28 mouse cellular contexts compared by ENCODE assay signal in the genomic region with DNA sequence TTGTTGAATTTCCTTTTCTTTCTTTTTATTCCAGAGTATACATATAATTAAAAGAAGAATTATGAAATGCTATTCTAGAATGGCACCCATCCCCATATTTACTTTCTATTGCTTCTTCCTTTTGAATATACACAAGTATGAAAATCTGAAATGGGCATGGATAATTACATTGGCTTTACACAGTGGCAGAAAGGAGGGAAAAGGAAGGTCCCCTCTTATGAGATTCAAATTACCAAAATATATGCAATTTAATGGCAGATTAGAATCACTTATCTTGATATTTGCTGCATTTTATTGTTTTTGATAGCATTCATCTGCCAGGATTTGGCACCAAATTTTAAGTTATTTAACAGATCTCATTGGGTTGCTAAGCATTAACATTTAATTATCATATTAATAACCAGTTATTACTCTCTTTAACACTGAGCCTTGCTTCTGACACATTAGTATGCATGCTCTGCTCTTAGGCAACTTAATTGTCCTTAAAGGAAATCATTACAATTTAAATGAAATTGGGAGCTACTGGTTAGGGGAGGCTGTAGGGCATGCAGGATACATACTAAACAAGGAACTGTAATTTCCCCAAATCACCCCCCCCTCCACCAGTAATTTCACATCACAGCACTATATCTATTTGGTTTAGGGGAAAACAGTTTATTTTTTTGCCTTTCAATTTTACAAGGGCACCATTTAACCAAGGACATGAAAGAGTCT.
DNase-seq lines count a peak whose midpoint lies in the region; ATAC-seq and TF ChIP-seq lines count a peak whose summit lies in the region.
"Had no signal": no experiment of that assay in that cellular context is flagged by ENCODE, and none has a peak within 500 bp of the region (broad histone marks: within the 10 kb centered on the region; RNA-seq: fewer than 3 reads in every experiment).

No protein-coding gene starts in this region.

- intact Hi-C loops in left cerebral cortex, postnatal 4 days (cut with DNase I) = no loop called here

- H3K9ac ChIP-seq in midbrain, embryonic 13.5 days (replicated peaks) = no peak overlapping the region
- no peak overlapping the region for H3K9ac ChIP-seq in midbrain, postnatal 0 days (replicated peaks; ENCODE audit: low read length, poor library complexity, severe bottlenecking)
- no peak overlapping the region for H3K9ac ChIP-seq in forebrain, embryonic 15.5 days (replicated peaks)
- no peak overlapping the region for H3K9ac ChIP-seq in hindbrain, embryonic 15.5 days
- H3K9ac ChIP-seq in neural tube, embryonic 14.5 days (replicated peaks; ENCODE audit: low read depth, low read length) = no peak overlapping the region
- no peak overlapping the region for H3K9ac ChIP-seq in stomach, postnatal 0 days (ENCODE audit: low read length)
- H3K9ac ChIP-seq: heart, embryonic 12.5 days; liver, embryonic 15.5 days; lung, embryonic 15.5 days had no signal

- no peaks in the 10 kb centered on the region for H3K9me3 ChIP-seq in midbrain, embryonic 13.5 days
- H3K9me3 ChIP-seq in midbrain, postnatal 0 days (ENCODE audit: low read length) = no peaks in the 10 kb centered on the region
- no peaks in the 10 kb centered on the region for H3K9me3 ChIP-seq in forebrain, embryonic 15.5 days
- H3K9me3 ChIP-seq in hindbrain, embryonic 15.5 days = no peaks in the 10 kb centered on the region
- H3K9me3 ChIP-seq in neural tube, embryonic 14.5 days (ENCODE audit: control insufficient read depth, low read length) = no peaks in the 10 kb centered on the region
- H3K9me3 ChIP-seq in stomach, postnatal 0 days (ENCODE audit: control insufficient read depth, low read length) = no peaks in the 10 kb centered on the region
- H3K9me3 ChIP-seq: embryonic facial prominence, embryonic 10.5 days; heart, embryonic 12.5 days; limb, embryonic 10.5 days; liver, embryonic 15.5 days; lung, embryonic 15.5 days had no signal

- TF ChIP-seq EP300 in stomach, postnatal 0 days (optimal IDR thresholded peaks at IDR 0.05) = no peak

- peak; percentile 82 for ATAC-seq in midbrain, embryonic 13.5 days
- no peak for ATAC-seq in midbrain, postnatal 0 days (ENCODE audit: low FRiP score)
- peak; percentile 92 for ATAC-seq in forebrain, embryonic 15.5 days (replicated peaks)
- peak; percentile 76; the same call in 1 of the 2 replicates for ATAC-seq in hindbrain, embryonic 15.5 days (ENCODE audit: low FRiP score, low read depth)
- peak; percentile 93 for ATAC-seq in neural tube, embryonic 14.5 days (ENCODE audit: low read depth)
- no peak for ATAC-seq in stomach, postnatal 0 days (ENCODE audit: low FRiP score, low TSS enrichment)
- ATAC-seq: Patski had no signal

- no peak overlapping the region for H3K4me3 ChIP-seq in midbrain, embryonic 13.5 days (replicated peaks)
- H3K4me3 ChIP-seq in midbrain, postnatal 0 days (ENCODE audit: low read depth, low read length) = no peak overlapping the region
- no peak overlapping the region for H3K4me3 ChIP-seq in forebrain, embryonic 15.5 days
- H3K4me3 ChIP-seq in hindbrain, embryonic 15.5 days = no peak overlapping the region
- no peak overlapping the region for H3K4me3 ChIP-seq in neural tube, embryonic 14.5 days (ENCODE audit: low read depth, low read length)
- H3K4me3 ChIP-seq in stomach, postnatal 0 days (ENCODE audit: low read depth, low read length) = no peak overlapping the region
- H3K4me3 ChIP-seq: embryonic facial prominence, embryonic 10.5 days; heart, embryonic 12.5 days; limb, embryonic 10.5 days; liver, embryonic 15.5 days; lung, embryonic 15.5 days; myocyte had no signal

- DNase-seq in midbrain, postnatal 0 days (ENCODE audit: low spot score) = no peak
- DNase-seq in left cerebral cortex, postnatal 4 days = no peak
- no peak for DNase-seq in stomach, postnatal 0 days (ENCODE audit: low spot score)
- DNase-seq: adrenal gland, postnatal 36 days; B cell, adult 2 months; cerebellum, adult 9-11 months; gastrocnemius, postnatal 14 days; heart, adult 11 months; heart, postnatal 10 days; kidney, adult 18-20 months; liver; lung, postnatal 4 days; right cerebral cortex, postnatal 25 days; thymus, postnatal 25 days had no signal

- H3K4me2 ChIP-seq in midbrain, embryonic 13.5 days (replicated peaks) = no peak overlapping the region
- no peak overlapping the region for H3K4me2 ChIP-seq in midbrain, postnatal 0 days (ENCODE audit: low read depth, low read length, poor library complexity, severe bottlenecking)
- H3K4me2 ChIP-seq in forebrain, embryonic 15.5 days (replicated peaks) = no peak overlapping the region
- no peak overlapping the region for H3K4me2 ChIP-seq in hindbrain, embryonic 15.5 days
- H3K4me2 ChIP-seq in neural tube, embryonic 14.5 days (ENCODE audit: low read depth, low read length) = no peak overlapping the region
- no peak overlapping the region for H3K4me2 ChIP-seq in stomach, postnatal 0 days (replicated peaks; ENCODE audit: low read depth)
- H3K4me2 ChIP-seq: heart, embryonic 12.5 days; liver, embryonic 15.5 days; lung, embryonic 15.5 days had no signal

- H3K27ac ChIP-seq in midbrain, embryonic 13.5 days = peak overlapping the region; percentile 11; the same call in 1 of the 2 replicates
- no peak overlapping the region for H3K27ac ChIP-seq in midbrain, postnatal 0 days (ENCODE audit: low read depth, low read length)
- H3K27ac ChIP-seq in forebrain, embryonic 15.5 days (replicated peaks) = no peak overlapping the region
- peak overlapping the region; percentile 27; the same call in 1 of the 2 replicates for H3K27ac ChIP-seq in hindbrain, embryonic 15.5 days (replicated peaks)
- H3K27ac ChIP-seq in neural tube, embryonic 14.5 days (ENCODE audit: low read depth, low read length) = peak overlapping the region; percentile 23; the same call in 1 of the 2 replicates
- H3K27ac ChIP-seq in stomach, postnatal 0 days (replicated peaks) = no peak overlapping the region
- H3K27ac ChIP-seq: embryonic facial prominence, embryonic 10.5 days; kidney, postnatal 0 days; limb, embryonic 10.5 days; liver, embryonic 15.5 days; lung, embryonic 15.5 days had no signal

- TF ChIP-seq CTCF in midbrain, postnatal 0 days (IDR thresholded peaks at IDR 0.05) = no peak
- no peak for TF ChIP-seq CTCF in stomach, postnatal 0 days (IDR thresholded peaks at IDR 0.05; ENCODE audit: low read depth)

- no peaks in the 10 kb centered on the region for H3K27me3 ChIP-seq in midbrain, embryonic 13.5 days
- H3K27me3 ChIP-seq in midbrain, postnatal 0 days (ENCODE audit: insufficient read depth, low read length) = no peaks in the 10 kb centered on the region
- H3K27me3 ChIP-seq in forebrain, embryonic 15.5 days = no peaks in the 10 kb centered on the region
- no peaks in the 10 kb centered on the region for H3K27me3 ChIP-seq in hindbrain, embryonic 15.5 days
- no peaks in the 10 kb centered on the region for H3K27me3 ChIP-seq in neural tube, embryonic 14.5 days (ENCODE audit: control insufficient read depth, insufficient read depth, low read length)
- no peaks in the 10 kb centered on the region for H3K27me3 ChIP-seq in stomach, postnatal 0 days (ENCODE audit: control insufficient read depth, insufficient read depth, low read length)
- H3K27me3 ChIP-seq: CH12.LX; heart, embryonic 12.5 days; liver, embryonic 15.5 days; lung, embryonic 15.5 days; Patski had no signal

- peaks cover 8% of the 10 kb centered on the region; the same call in 1 of the 2 replicates for H3K4me1 ChIP-seq in midbrain, embryonic 13.5 days (replicated peaks)
- H3K4me1 ChIP-seq in midbrain, postnatal 0 days (ENCODE audit: insufficient read depth, low read length) = no peaks in the 10 kb centered on the region
- peaks cover 8% of the 10 kb centered on the region for H3K4me1 ChIP-seq in forebrain, embryonic 15.5 days
- H3K4me1 ChIP-seq in hindbrain, embryonic 15.5 days (replicated peaks) = no peaks in the 10 kb centered on the region
- H3K4me1 ChIP-seq in neural tube, embryonic 14.5 days (ENCODE audit: control insufficient read depth, insufficient read depth, low read length) = no peaks in the 10 kb centered on the region
- H3K4me1 ChIP-seq in stomach, postnatal 0 days (replicated peaks; ENCODE audit: control insufficient read depth, insufficient read depth) = no peaks in the 10 kb centered on the region
- H3K4me1 ChIP-seq: embryonic facial prominence, embryonic 10.5 days; heart, embryonic 12.5 days; limb, embryonic 10.5 days; liver, embryonic 15.5 days; lung, embryonic 15.5 days had no signal

- no peaks in the 10 kb centered on the region for H3K36me3 ChIP-seq in midbrain, embryonic 13.5 days
- H3K36me3 ChIP-seq in midbrain, postnatal 0 days (ENCODE audit: insufficient read depth, low read length) = no peaks in the 10 kb centered on the region
- no peaks in the 10 kb centered on the region for H3K36me3 ChIP-seq in forebrain, embryonic 15.5 days
- no peaks in the 10 kb centered on the region for H3K36me3 ChIP-seq in hindbrain, embryonic 15.5 days
- no peaks in the 10 kb centered on the region for H3K36me3 ChIP-seq in neural tube, embryonic 14.5 days (ENCODE audit: control insufficient read depth, insufficient read depth, low read length)
- H3K36me3 ChIP-seq in stomach, postnatal 0 days (ENCODE audit: control insufficient read depth, insufficient read depth, low read length) = no peaks in the 10 kb centered on the region
- H3K36me3 ChIP-seq: embryonic facial prominence, embryonic 10.5 days; G1E; heart, embryonic 12.5 days; limb, embryonic 10.5 days; liver, embryonic 15.5 days; lung, embryonic 15.5 days had no signal

Comparison
In these comparisons a context has a peak if more than half of its experiments do, and no peak if none do; other contexts are left out.
1. ATAC-seq: peak in midbrain, embryonic 13.5 days (single experiment), forebrain, embryonic 15.5 days (single experiment), hindbrain, embryonic 15.5 days (single experiment) and neural tube, embryonic 14.5 days (single experiment); none in midbrain, postnatal 0 days (single experiment) and stomach, postnatal 0 days (single experiment).
2. H3K27ac ChIP-seq: peak in midbrain, embryonic 13.5 days (single experiment), hindbrain, embryonic 15.5 days (single experiment) and neural tube, embryonic 14.5 days (single experiment); none in midbrain, postnatal 0 days (single experiment), forebrain, embryonic 15.5 days (single experiment) and stomach, postnatal 0 days (single experiment).